ENCODE assay signal across 8 mouse cellular contexts in the genomic region with DNA sequence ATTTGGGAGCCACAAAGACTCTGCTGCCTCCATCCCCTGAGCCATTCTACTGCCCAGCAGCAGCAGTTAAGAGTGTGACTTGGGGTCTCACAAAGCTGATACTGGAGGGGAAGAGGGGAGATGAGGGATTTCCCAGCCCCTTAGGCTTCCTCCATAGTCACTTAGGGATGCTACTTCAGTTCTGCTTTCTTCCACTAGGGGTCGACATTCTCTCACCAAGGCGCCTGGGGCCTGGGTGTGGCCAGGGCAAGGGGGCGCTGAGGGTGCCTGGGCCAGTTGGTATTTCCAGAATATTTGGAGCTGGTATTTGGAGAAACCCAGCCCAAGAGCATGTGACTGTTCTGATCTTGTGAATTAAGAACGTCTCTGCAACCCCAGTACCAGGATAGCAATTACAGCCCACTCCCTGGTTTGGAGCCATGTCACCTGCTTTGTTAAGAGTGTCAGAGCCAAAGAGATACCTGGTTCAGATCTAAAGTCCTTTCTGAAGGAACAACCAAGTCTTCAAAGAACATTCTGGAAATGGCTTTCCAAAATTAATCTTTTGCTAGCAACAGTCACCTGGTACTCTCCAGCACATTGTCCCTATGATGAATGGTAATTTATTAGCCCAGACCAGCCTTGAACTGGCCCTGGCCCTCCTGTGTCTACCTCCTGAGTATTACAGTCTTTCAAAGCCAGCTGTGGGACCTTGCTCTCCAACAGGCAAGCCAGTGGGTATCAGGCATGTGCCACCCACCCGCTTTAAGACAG. TPM values are rescaled to one million over a fixed set of nuclear protein-coding genes. Genes with fewer than 3 reads are reported as not detected.
A peak's percentile ranks its signal among the peaks of the same experiment; 100 is the strongest.
DNase-seq lines count a peak whose midpoint lies in the region; ATAC-seq and TF ChIP-seq lines count a peak whose summit lies in the region.

No protein-coding gene starts in this region.

- no peaks in the 10 kb centered on the region for H3K27me3 ChIP-seq in cerebellum, adult 2 months (ENCODE audit: control insufficient read depth, insufficient read depth, low read length)
- H3K27me3 ChIP-seq in kidney, postnatal 0 days (ENCODE audit: insufficient read depth, low read length) = no peaks in the 10 kb centered on the region
- H3K27me3 ChIP-seq in liver, embryonic 12.5 days (replicated peaks) = no peaks in the 10 kb centered on the region
- no peaks in the 10 kb centered on the region for H3K27me3 ChIP-seq in neural tube, embryonic 13.5 days
- no peaks in the 10 kb centered on the region for H3K27me3 ChIP-seq in thymus, adult 2 months (ENCODE audit: control insufficient read depth, insufficient read depth, low read length)

- no peak overlapping the region for H3K9ac ChIP-seq in kidney, postnatal 0 days (ENCODE audit: low read depth, low read length)
- no peak overlapping the region for H3K9ac ChIP-seq in liver, embryonic 12.5 days
- no peak overlapping the region for H3K9ac ChIP-seq in neural tube, embryonic 13.5 days

- 25% methylated on average over 5 of the region's 5 CpGs for WGBS in cerebellum, adult 2 months
- WGBS in kidney, postnatal 0 days = 35% methylated on average over 5 of the region's 5 CpGs
- WGBS in liver, embryonic 12.5 days (ENCODE audit: insufficient replicate concordance) = 26% methylated on average over 5 of the region's 5 CpGs
- WGBS in neural tube, embryonic 13.5 days = 23% methylated on average over 5 of the region's 5 CpGs
- 38% methylated on average over 5 of the region's 5 CpGs for WGBS in thymus, adult 2 months

- H3K36me3 ChIP-seq in kidney, postnatal 0 days (ENCODE audit: insufficient read depth, low read length) = peaks cover 16% of the 10 kb centered on the region
- H3K36me3 ChIP-seq in liver, embryonic 12.5 days = peaks cover 39% of the 10 kb centered on the region
- H3K36me3 ChIP-seq in neural tube, embryonic 13.5 days = peaks cover 56% of the 10 kb centered on the region
- peaks cover 6% of the 10 kb centered on the region for H3K36me3 ChIP-seq in thymus, adult 2 months (ENCODE audit: control insufficient read depth, insufficient read depth, low read length)

- no peak for ATAC-seq in kidney, postnatal 0 days (replicated peaks; ENCODE audit: low FRiP score, low read depth)
- ATAC-seq in liver, embryonic 12.5 days = peak; percentile 53; the same call in 1 of the 2 replicates
- ATAC-seq in neural tube, embryonic 13.5 days (ENCODE audit: low read depth) = peak; percentile 40

- TF ChIP-seq POLR2A in cerebellum, adult 2 months (IDR thresholded peaks at IDR 0.05; ENCODE audit: borderline replicate concordance, insufficient read depth, low read length) = no peak
- TF ChIP-seq POLR2A in thymus, adult 2 months (IDR thresholded peaks at IDR 0.05; ENCODE audit: control insufficient read depth, extremely low read depth, insufficient read depth, low read length, poor library complexity) = no peak

- peak; percentile 91 for TF ChIP-seq CTCF in cerebellum, adult 2 months (IDR thresholded peaks at IDR 0.05; ENCODE audit: borderline replicate concordance, insufficient read depth, low read depth, low read length)
- peak; percentile 94 for TF ChIP-seq CTCF in kidney, postnatal 0 days (IDR thresholded peaks at IDR 0.05; ENCODE audit: low read depth)
- peak; percentile 96 for TF ChIP-seq CTCF in thymus, adult 2 months (IDR thresholded peaks at IDR 0.05; ENCODE audit: borderline replicate concordance, control insufficient read depth, extremely low read depth, insufficient read depth, low read length, poor library complexity)

- peaks cover 34% of the 10 kb centered on the region for H3K4me1 ChIP-seq in cerebellum, adult 2 months (ENCODE audit: control insufficient read depth, insufficient read depth, low read length)
- H3K4me1 ChIP-seq in kidney, postnatal 0 days (replicated peaks; ENCODE audit: insufficient read depth, low read length) = no peaks in the 10 kb centered on the region; the same call in none of the 2 replicates
- peaks cover 13% of the 10 kb centered on the region for H3K4me1 ChIP-seq in liver, embryonic 12.5 days
- no peaks in the 10 kb centered on the region for H3K4me1 ChIP-seq in neural tube, embryonic 13.5 days (replicated peaks)
- H3K4me1 ChIP-seq in thymus, adult 2 months (replicated peaks; ENCODE audit: control insufficient read depth, insufficient read depth, low read length) = no peaks in the 10 kb centered on the region

- H3K27ac ChIP-seq in cerebellum, adult 2 months (ENCODE audit: insufficient read depth, low read length) = peak overlapping the region; percentile 89
- H3K27ac ChIP-seq in kidney, postnatal 0 days = peak overlapping the region; percentile 31; the same call in 1 of the 2 replicates
- peak overlapping the region; percentile 30; the same call in 1 of the 2 replicates for H3K27ac ChIP-seq in liver, embryonic 12.5 days
- H3K27ac ChIP-seq in neural tube, embryonic 13.5 days (replicated peaks) = no peak overlapping the region
- H3K27ac ChIP-seq in thymus, adult 2 months (ENCODE audit: control insufficient read depth, insufficient read depth, low read length) = no peak overlapping the region

- no peaks in the 10 kb centered on the region for H3K9me3 ChIP-seq in kidney, postnatal 0 days (replicated peaks; ENCODE audit: low read length)
- H3K9me3 ChIP-seq in liver, embryonic 12.5 days (replicated peaks) = no peaks in the 10 kb centered on the region
- no peaks in the 10 kb centered on the region for H3K9me3 ChIP-seq in neural tube, embryonic 13.5 days

- peak; percentile 80 to 82 for DNase-seq in B cell, adult 2 months
- peak; percentile 21 for DNase-seq in MEL-GATA-1-ER (ENCODE audit: extremely low read depth, low read depth)
- DNase-seq in cerebellum, adult 2 months = peak; percentile 76
- DNase-seq in gastrocnemius, postnatal 10 days = peak; percentile 56
- peak; percentile 68 for DNase-seq in kidney, postnatal 0 days (ENCODE audit: low spot score)
- DNase-seq in thymus, adult 2 months = peak; percentile 77

- H3K4me3 ChIP-seq in cerebellum, adult 2 months (replicated peaks; ENCODE audit: insufficient read depth, low read depth, low read length) = no peak overlapping the region
- no peak overlapping the region for H3K4me3 ChIP-seq in kidney, postnatal 0 days (replicated peaks; ENCODE audit: low read depth, low read length)
- H3K4me3 ChIP-seq in liver, embryonic 12.5 days = no peak overlapping the region
- H3K4me3 ChIP-seq in neural tube, embryonic 13.5 days = no peak overlapping the region
- no peak overlapping the region for H3K4me3 ChIP-seq in thymus, adult 2 months (ENCODE audit: control insufficient read depth, insufficient read depth, low read length)

- H3K4me2 ChIP-seq in kidney, postnatal 0 days (ENCODE audit: low read length) = no peak overlapping the region
- no peak overlapping the region for H3K4me2 ChIP-seq in liver, embryonic 12.5 days
- H3K4me2 ChIP-seq in neural tube, embryonic 13.5 days = no peak overlapping the region

RNA-seq across cellular contexts. Expression of gene Usp20, which starts 42.7 kb away (rescaled TPM):
- polyA plus RNA-seq in cerebellum, adult 2 months (2012; rRNA removed) = 59.2 and 68.6 TPM in 2 replicates
- 10 to 100 TPM; 17.4 to 29.4 TPM for total RNA-seq in gastrocnemius, postnatal 10 days (2021)
- polyA plus RNA-seq in kidney, postnatal 0 days (2015; fragmentation: Nextera tagmentation; extraction: Ambion mirVana) = 12.9 and 15.9 TPM in 2 replicates
- 7.6 and 8.4 TPM in 2 replicates for polyA plus RNA-seq in liver, embryonic 12.5 days (2016; fragmentation: Nextera tagmentation; extraction: Ambion mirVana)
- polyA plus RNA-seq in neural tube, embryonic 13.5 days (2015; fragmentation: Nextera tagmentation; extraction: Ambion mirVana) = 48.9 and 49.6 TPM in 2 replicates
- polyA plus RNA-seq in thymus, adult 2 months (2012; rRNA removed) = 21.0 and 24.9 TPM in 2 replicates

RNA-seq across cellular contexts. Expression of gene BC005624, which starts 42.8 kb away (rescaled TPM):
- 118 and 123 TPM in 2 replicates for polyA plus RNA-seq in cerebellum, adult 2 months (2012; rRNA removed)
- 10 to 100 TPM; 16.5 to 19.0 TPM for total RNA-seq in gastrocnemius, postnatal 10 days (2021)
- polyA plus RNA-seq in kidney, postnatal 0 days (2015; fragmentation: Nextera tagmentation; extraction: Ambion mirVana) = 47.2 and 48.4 TPM in 2 replicates
- 36.9 and 41.2 TPM in 2 replicates for polyA plus RNA-seq in liver, embryonic 12.5 days (2016; fragmentation: Nextera tagmentation; extraction: Ambion mirVana)
- polyA plus RNA-seq in neural tube, embryonic 13.5 days (2015; fragmentation: Nextera tagmentation; extraction: Ambion mirVana) = 92.3 and 95.2 TPM in 2 replicates
- polyA plus RNA-seq in thymus, adult 2 months (2012; rRNA removed) = 29.8 and 37.9 TPM in 2 replicates

RNA-seq across cellular contexts. Expression of gene Tor1a, which starts 57.1 kb away (rescaled TPM):
- 50.5 and 56.3 TPM in 2 replicates for polyA plus RNA-seq in cerebellum, adult 2 months (2012; rRNA removed)
- total RNA-seq in gastrocnemius, postnatal 10 days (2021) = 10 to 100 TPM; 13.7 to 18.4 TPM
- 69.1 and 70.7 TPM in 2 replicates for polyA plus RNA-seq in kidney, postnatal 0 days (2015; fragmentation: Nextera tagmentation; extraction: Ambion mirVana)
- 46.2 and 51.8 TPM in 2 replicates for polyA plus RNA-seq in liver, embryonic 12.5 days (2016; fragmentation: Nextera tagmentation; extraction: Ambion mirVana)
- polyA plus RNA-seq in neural tube, embryonic 13.5 days (2015; fragmentation: Nextera tagmentation; extraction: Ambion mirVana) = 92.3 and 105 TPM in 2 replicates
- polyA plus RNA-seq in thymus, adult 2 months (2012; rRNA removed) = 61.1 and 65.7 TPM in 2 replicates

Comparison
In these comparisons a context has a peak if more than half of its experiments do, and no peak if none do; other contexts are left out.
1. DNase-seq: peak in every context shown above with its lines; median percentile 81 in B cell, adult 2 months; 77 in thymus, adult 2 months; 76 in cerebellum, adult 2 months; 68 in kidney, postnatal 0 days; 56 in gastrocnemius, postnatal 10 days; 21 in MEL-GATA-1-ER.
2. H3K27ac ChIP-seq: peak in cerebellum, adult 2 months (single experiment), kidney, postnatal 0 days (single experiment) and liver, embryonic 12.5 days (single experiment); none in neural tube, embryonic 13.5 days (single experiment) and thymus, adult 2 months (single experiment).
3. Peak in every context shown above with its lines, with median percentiles within 50 percentile points of each other: CTCF ChIP-seq.